Mouse (Mus musculus): ENCODE data around the gene Btn2a2.

DNA sequence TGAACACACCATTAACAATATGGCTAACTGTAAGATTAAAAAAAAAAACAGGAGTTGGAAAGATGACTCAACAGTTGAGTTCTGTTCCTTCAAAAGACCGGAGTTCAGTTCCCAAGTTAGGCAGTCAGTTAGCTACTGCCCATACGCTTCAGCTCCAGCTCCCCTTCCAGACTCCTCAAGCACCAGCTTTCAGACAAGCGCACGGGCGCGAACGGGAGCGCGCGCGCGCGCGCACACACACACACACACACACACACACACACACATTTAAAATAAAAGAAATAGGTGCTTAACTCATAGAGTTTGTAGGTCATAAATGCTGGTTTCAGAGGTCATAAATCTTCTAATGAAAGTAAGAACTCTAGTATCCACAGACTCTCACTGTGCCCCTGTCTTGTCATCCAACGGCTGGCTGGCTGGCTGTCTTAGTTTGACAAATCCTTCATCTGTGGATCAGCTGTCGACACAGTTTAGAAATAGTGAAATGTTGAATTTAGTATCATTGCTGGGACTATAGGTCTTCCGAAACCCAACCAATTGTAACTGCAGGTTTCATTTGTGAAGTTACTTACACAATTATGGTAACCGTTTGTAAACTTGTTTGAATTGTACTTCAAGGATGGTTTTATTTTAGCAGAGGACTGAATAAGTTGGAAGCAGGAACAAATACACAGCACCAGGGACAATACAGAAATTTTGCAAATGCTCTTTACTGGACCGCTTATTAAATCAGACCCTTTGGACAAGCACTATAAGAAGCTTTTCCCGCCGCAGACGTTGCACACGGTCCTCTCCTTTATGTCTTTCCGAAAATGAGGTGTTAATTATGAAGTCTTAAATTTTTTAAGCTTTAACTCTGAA, 39.2 kb downstream of the Btn2a2 start:
- TF ChIP-seq POLR2A (IDR thresholded peaks at IDR 0.05; ENCODE audit: control insufficient read depth, extremely low read depth, insufficient read depth, low read length, poor library complexity) (no peak), CTCF (IDR thresholded peaks at IDR 0.05; ENCODE audit: borderline replicate concordance, control insufficient read depth, extremely low read depth, insufficient read depth, low read length, poor library complexity) (no peak)

Data from thymus, adult 2 months (tissue).